Mouse (Mus musculus) erythroblast, embryonic 14.5 days (primary cell): ENCODE measurements around the gene Sec14l5.

ENCODE experiments used
- GATA1 ChIP-seq: IDR thresholded peaks from 2 replicates; pipeline ENCODE4 v1.6.1; 2012; ENCODE audit warnings: low read length, inconsistent platforms, mixed read lengths
- TAL1 ChIP-seq: IDR thresholded peaks from 3 replicates; pipeline ENCODE4 v1.6.1; 2012; ENCODE audit warnings: low read length, inconsistent platforms, mixed read lengths

DNA sequence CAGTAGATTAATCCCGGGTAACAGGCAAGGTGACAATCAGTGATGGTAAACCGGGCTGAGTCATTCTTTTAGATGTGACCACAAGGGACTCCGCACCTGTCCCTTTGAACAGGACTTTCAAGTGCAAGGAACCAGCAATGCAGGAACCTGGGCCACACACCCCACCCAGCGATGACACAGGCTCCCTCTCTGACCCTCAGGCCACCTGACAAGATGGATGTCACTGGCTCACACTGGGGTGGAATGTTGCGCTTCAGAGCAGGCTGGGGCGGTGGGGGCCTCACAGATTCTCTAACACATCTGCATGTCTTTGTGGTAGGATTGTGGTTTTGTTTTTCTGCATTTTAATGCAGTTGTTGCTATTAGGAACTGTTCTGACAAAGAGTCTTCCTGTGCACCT is 23.4 kb upstream of the Sec14l5 start:
- TF ChIP-seq TAL1 (no peak), GATA1 (no peak)
